Mouse (Mus musculus): Measurements from ENCODE around the gene Ctu1. TPM values are rescaled to one million over a fixed set of nuclear protein-coding genes. Genes with fewer than 3 reads are reported as not detected.
A peak's percentile ranks its signal among the peaks of the same experiment; 100 is the strongest.

The Ctu1 gene
- 10.5 and 12.2 TPM in 2 replicates for polyA plus RNA-seq (2014; fragmentation: Nextera tagmentation; extraction: Ambion mirVana)

DNA sequence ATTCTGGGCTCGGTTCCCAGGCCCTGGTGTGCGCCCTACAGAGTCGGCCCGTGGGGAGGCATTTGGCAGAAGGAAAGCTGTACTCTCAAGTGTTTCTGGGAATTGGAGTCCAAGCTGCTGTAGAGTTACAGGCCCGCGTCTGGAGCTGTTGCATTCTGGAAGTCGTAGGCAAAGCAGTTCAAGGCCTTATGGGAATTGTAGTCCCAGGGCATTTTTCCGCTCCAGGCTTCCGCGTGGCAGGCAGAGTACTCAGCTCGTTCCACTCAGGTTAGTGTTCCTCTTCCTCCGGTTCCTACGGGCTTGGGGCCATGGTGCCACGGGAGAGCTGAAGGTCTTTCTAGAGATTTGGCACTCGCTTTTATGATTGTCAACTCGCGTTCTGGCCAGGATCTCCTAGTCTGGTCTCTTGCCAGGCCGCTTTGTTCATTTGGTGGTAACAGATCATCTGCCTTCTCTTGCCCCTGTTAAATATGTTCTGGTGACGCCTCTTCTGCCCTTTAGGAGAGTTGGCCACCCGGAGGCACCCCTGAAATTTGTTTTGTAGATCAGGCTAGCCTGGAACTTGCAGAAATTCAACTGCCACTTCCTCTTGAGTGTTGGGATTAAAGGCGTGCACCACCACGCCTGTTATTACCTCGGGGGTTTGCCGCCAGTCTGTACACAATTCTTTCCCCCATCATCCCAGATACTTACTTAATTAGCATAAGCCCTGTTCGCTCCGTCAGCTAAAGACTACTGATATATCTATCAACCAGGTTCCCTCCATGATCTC lies at the start of gene Ctu1:
Ctu1 (plus strand) TSS at position 208 of the 772 bp plus-strand sequence.
- ATAC-seq (ENCODE audit: low read depth) (peak; percentile 99), DNase-seq (ENCODE audit: low spot score) (peak; percentile 99)
- under 1% methylated on average over 26 of the region's 26 CpGs for WGBS
- H3K9ac ChIP-seq (ENCODE audit: low read depth, low read length): peak within 1 kb of the TSS; percentile 83
- H3K9me3 ChIP-seq (ENCODE audit: control insufficient read depth, low read length): 0 out of 2 replicates have a peak, but pooled peaks cover 6% of the 10 kb centered on the region
- peak within 1 kb of the TSS; percentile 71 for H3K4me2 ChIP-seq (ENCODE audit: low read depth, low read length)
- peak within 1 kb of the TSS; percentile 61 for H3K27ac ChIP-seq (replicated peaks; ENCODE audit: low read depth, low read length)
- H3K27me3 ChIP-seq (replicated peaks; ENCODE audit: control insufficient read depth, insufficient read depth, low read length): no peaks in the 10 kb centered on the region
- H3K36me3 ChIP-seq (ENCODE audit: control insufficient read depth, insufficient read depth, low read length): peaks cover 29% of the 10 kb centered on the region
- peaks cover 5% of the 10 kb centered on the region for H3K4me1 ChIP-seq (ENCODE audit: control insufficient read depth, insufficient read depth, low read length)
- peak within 1 kb of the TSS; percentile 72 for H3K4me3 ChIP-seq (ENCODE audit: low read depth, low read length)

DNA sequence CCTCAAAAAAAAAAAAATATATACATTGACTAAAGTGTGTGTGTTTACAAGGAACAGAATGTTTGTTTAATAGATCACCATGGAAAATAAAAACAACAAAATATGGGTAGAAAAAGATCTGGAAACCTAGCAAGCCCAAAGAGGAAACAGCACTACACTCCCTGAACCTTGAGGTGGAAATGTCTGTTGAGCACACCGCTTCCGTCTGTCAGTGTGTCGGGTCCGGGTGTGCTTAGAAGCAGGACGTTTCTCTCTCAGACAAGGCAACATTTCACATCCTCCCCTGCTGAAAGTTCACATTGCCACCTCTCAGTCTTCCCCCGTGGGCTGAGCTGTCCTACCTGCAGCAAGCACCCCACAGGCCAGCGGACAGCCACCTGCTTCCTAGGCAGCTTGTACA lies 48.9 kb upstream of the Ctu1 start:
- H3K27me3 ChIP-seq (replicated peaks; ENCODE audit: control insufficient read depth, insufficient read depth, low read length): no peaks in the 10 kb centered on the region
- WGBS: 75% methylated on average over 7 of the region's 7 CpGs
- no peaks in the 10 kb centered on the region for H3K4me1 ChIP-seq (ENCODE audit: control insufficient read depth, insufficient read depth, low read length)
- H3K4me3 ChIP-seq (ENCODE audit: low read depth, low read length): no peak overlapping the region
- DNase-seq (ENCODE audit: low spot score): no peak
- H3K4me2 ChIP-seq (ENCODE audit: low read depth, low read length): no peak overlapping the region
- H3K36me3 ChIP-seq (ENCODE audit: control insufficient read depth, insufficient read depth, low read length): no peaks in the 10 kb centered on the region
- H3K9me3 ChIP-seq (ENCODE audit: control insufficient read depth, low read length): no peaks in the 10 kb centered on the region
- ATAC-seq (ENCODE audit: low read depth): no peak
- H3K27ac ChIP-seq (replicated peaks; ENCODE audit: low read depth, low read length): no peak overlapping the region
- no peak overlapping the region for H3K9ac ChIP-seq (ENCODE audit: low read depth, low read length)

DNA sequence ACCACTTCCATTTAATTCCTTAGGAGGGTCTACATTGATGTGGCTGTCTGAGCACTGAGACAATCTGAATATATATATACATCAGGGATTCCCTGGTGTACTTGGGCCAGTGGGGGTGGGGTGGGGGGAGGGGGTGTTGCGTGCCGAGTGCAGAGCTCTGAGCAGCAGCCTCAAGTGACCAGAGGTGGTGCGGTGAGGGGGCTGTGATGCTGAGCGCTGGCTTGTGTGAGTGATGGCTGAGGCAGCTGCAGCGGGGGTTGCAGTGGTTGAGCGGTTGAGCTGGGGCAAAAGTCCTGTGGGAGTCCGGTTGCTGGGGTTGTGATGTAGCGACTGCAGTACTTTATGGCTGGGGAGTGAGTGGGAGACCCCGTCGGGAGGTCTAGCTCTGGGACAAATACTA lies 48.0 kb upstream of the Ctu1 start:
- no peaks in the 10 kb centered on the region for H3K27me3 ChIP-seq (replicated peaks; ENCODE audit: control insufficient read depth, insufficient read depth, low read length)
- ATAC-seq (ENCODE audit: low read depth): peak; percentile 26; the same call in 1 of the 2 replicates
- no peaks in the 10 kb centered on the region for H3K4me1 ChIP-seq (ENCODE audit: control insufficient read depth, insufficient read depth, low read length)
- H3K9ac ChIP-seq (ENCODE audit: low read depth, low read length): no peak overlapping the region
- H3K36me3 ChIP-seq (ENCODE audit: control insufficient read depth, insufficient read depth, low read length): no peaks in the 10 kb centered on the region
- peak; percentile 29 for DNase-seq (ENCODE audit: low spot score)
- no peak overlapping the region for H3K4me3 ChIP-seq (ENCODE audit: low read depth, low read length)
- 9% methylated on average over 10 of the region's 10 CpGs for WGBS
- H3K27ac ChIP-seq (replicated peaks; ENCODE audit: low read depth, low read length): no peak overlapping the region
- no peaks in the 10 kb centered on the region for H3K9me3 ChIP-seq (ENCODE audit: control insufficient read depth, low read length)
- peak overlapping the region; percentile 24; the same call in 1 of the 2 replicates for H3K4me2 ChIP-seq (ENCODE audit: low read depth, low read length)

DNA sequence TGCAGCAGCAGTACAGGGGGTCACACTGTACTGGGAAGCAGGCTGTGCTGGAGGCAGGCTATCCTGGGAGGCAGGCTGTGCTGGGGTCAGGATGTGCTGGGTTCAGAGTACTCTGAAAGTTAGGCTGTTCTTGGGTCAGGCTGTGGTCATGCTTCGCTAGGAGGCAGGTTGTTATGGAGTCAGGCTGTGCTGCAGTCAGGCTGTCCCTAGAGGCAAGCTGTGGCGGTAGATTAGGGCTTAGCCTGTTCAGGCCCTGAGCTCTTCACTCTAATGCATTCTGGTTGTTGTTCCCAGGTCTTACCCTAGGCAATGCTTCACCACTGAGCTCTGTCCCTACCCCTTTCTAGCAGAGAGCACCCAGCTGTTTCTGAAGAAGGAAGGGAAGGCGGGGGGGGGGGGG lies 46.8 kb upstream of the Ctu1 start:
- Histone ChIP-seq H3K4me1 (ENCODE audit: control insufficient read depth, insufficient read depth, low read length) (no peaks in the 10 kb centered on the region), H3K27ac (replicated peaks; ENCODE audit: low read depth, low read length) (no peak overlapping the region), H3K9me3 (ENCODE audit: control insufficient read depth, low read length) (no peaks in the 10 kb centered on the region), H3K4me2 (ENCODE audit: low read depth, low read length) (no peak overlapping the region), H3K9ac (ENCODE audit: low read depth, low read length) (no peak overlapping the region), H3K4me3 (ENCODE audit: low read depth, low read length) (no peak overlapping the region), H3K36me3 (ENCODE audit: control insufficient read depth, insufficient read depth, low read length) (no peaks in the 10 kb centered on the region), H3K27me3 (replicated peaks; ENCODE audit: control insufficient read depth, insufficient read depth, low read length) (no peaks in the 10 kb centered on the region)
- WGBS: 32% methylated on average over 3 of the region's 3 CpGs
- no peak for ATAC-seq (ENCODE audit: low read depth)
- no peak for DNase-seq (ENCODE audit: low spot score)

DNA sequence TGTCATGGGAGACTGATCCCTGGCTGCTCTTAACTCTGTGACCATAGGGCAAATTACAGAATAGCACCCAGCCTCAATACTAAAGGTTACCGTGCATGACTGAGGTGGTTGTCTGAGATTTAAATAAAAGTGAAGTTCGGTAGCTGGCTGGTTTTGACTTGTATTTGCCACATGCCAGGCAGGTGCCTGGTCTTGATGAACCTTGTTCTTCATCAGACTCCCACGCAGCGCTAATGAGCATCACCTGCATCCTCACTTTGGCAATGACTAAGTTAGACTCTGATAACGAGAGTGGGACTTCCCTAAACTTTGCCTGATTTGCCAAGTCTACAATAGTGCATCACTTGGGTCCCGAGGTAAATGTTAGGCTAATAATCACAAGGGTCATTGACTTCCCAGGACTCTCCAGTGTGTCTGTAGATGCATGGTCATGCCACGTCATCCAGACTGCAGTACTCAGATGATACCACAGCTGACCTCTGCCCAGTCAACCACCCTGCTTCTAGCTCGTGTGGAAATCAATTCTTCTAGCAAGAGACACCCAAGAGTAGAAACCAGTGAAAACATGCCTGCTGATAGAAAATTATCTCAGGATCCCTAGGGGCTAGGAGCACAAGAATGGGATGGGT lies 45.9 kb upstream of the Ctu1 start:
- Histone ChIP-seq H3K4me1 (ENCODE audit: control insufficient read depth, insufficient read depth, low read length) (no peaks in the 10 kb centered on the region), H3K27ac (replicated peaks; ENCODE audit: low read depth, low read length) (no peak overlapping the region), H3K4me3 (ENCODE audit: low read depth, low read length) (no peak overlapping the region), H3K36me3 (ENCODE audit: control insufficient read depth, insufficient read depth, low read length) (no peaks in the 10 kb centered on the region), H3K9ac (ENCODE audit: low read depth, low read length) (no peak overlapping the region), H3K9me3 (ENCODE audit: control insufficient read depth, low read length) (no peaks in the 10 kb centered on the region), H3K4me2 (ENCODE audit: low read depth, low read length) (no peak overlapping the region), H3K27me3 (replicated peaks; ENCODE audit: control insufficient read depth, insufficient read depth, low read length) (no peaks in the 10 kb centered on the region)
- WGBS: 72% methylated on average over 8 of the region's 8 CpGs
- DNase-seq (ENCODE audit: low spot score) (no peak), ATAC-seq (ENCODE audit: low read depth) (no peak)

DNA sequence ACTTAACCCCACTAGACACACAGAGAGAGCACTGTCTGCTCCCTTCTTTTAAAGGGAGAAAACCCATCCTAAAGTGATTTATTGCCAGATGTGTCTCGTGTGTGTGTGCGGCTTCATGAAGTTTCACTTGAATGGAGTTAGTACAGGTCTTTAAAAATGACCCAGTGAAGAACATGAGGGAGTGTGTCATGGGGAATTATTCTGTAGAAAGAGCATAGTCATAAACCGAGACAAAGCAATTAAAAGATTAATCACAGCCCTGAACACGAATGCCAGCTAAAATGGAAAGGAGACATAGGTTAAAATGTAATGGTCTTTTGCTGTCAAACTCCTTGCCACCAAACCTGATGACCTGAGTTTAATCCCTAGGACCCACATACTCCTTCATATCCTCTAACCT lies 37.9 kb upstream of the Ctu1 start:
- no peak for DNase-seq (ENCODE audit: low spot score)
- ATAC-seq (ENCODE audit: low read depth): no peak
- no peaks in the 10 kb centered on the region for H3K27me3 ChIP-seq (replicated peaks; ENCODE audit: control insufficient read depth, insufficient read depth, low read length)
- no peak overlapping the region for H3K27ac ChIP-seq (replicated peaks; ENCODE audit: low read depth, low read length)
- 75% methylated on average over 4 of the region's 4 CpGs for WGBS
- no peaks in the 10 kb centered on the region for H3K9me3 ChIP-seq (ENCODE audit: control insufficient read depth, low read length)
- H3K9ac ChIP-seq (ENCODE audit: low read depth, low read length): no peak overlapping the region
- no peaks in the 10 kb centered on the region for H3K4me1 ChIP-seq (ENCODE audit: control insufficient read depth, insufficient read depth, low read length)
- H3K4me3 ChIP-seq (ENCODE audit: low read depth, low read length): no peak overlapping the region
- no peak overlapping the region for H3K4me2 ChIP-seq (ENCODE audit: low read depth, low read length)
- no peaks in the 10 kb centered on the region for H3K36me3 ChIP-seq (ENCODE audit: control insufficient read depth, insufficient read depth, low read length)

DNA sequence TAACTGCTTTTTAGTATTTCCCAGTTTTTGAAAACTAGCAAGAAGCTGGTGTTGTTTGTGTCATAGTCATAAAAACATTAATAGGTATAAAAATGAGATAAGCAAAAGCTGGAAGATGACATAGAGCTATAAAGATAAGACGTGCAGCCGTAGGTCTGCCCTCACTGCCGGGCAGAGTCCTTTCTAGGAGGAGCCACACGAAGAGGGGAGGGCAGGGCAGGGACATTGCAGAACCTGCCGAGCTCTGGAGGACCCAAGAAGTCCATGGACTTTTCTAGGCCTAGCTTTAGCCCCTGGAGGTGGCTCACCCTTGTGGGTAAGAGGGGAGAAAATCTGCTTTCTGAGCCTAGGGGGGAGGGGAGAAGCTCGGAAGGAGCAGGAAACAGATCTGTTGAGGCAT lies 37.3 kb upstream of the Ctu1 start, which contains the start of gene Ceacam18:
Ceacam18 (plus strand) TSS at position 208 of the 400 bp plus-strand sequence.
- no peaks in the 10 kb centered on the region for H3K36me3 ChIP-seq (ENCODE audit: control insufficient read depth, insufficient read depth, low read length)
- H3K4me3 ChIP-seq (ENCODE audit: low read depth, low read length): no peak within 1 kb of the TSS
- no peak within 1 kb of the TSS for H3K9ac ChIP-seq (ENCODE audit: low read depth, low read length)
- no peaks in the 10 kb centered on the region for H3K27me3 ChIP-seq (replicated peaks; ENCODE audit: control insufficient read depth, insufficient read depth, low read length)
- no peaks in the 10 kb centered on the region for H3K4me1 ChIP-seq (ENCODE audit: control insufficient read depth, insufficient read depth, low read length)
- DNase-seq (ENCODE audit: low spot score) (no peak), ATAC-seq (ENCODE audit: low read depth) (no peak)
- no peak within 1 kb of the TSS for H3K27ac ChIP-seq (replicated peaks; ENCODE audit: low read depth, low read length)
- H3K4me2 ChIP-seq (ENCODE audit: low read depth, low read length): no peak within 1 kb of the TSS
- 63% methylated on average over 6 of the region's 6 CpGs for WGBS
- no peaks in the 10 kb centered on the region for H3K9me3 ChIP-seq (ENCODE audit: control insufficient read depth, low read length)

DNA sequence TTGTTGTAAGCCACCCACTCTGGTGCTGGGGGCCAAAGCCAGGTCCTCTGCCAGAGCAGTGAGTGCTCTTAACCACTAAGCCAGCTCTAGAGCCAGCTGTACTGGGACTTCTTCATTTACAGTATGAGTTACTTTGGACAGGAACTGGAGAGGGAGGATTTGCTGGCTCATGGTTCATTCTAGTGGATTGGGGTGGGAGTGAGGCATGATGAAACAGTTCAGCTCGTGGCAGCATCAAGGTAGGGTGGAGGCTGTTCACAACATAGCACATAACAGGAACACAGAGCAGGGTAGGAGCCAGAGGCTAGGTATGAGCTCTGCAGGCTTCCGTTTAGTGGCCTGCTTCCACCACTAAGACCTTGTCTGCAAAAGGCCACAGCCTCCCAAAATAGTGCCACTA lies 35.6 kb upstream of the Ctu1 start:
- Histone ChIP-seq H3K9ac (ENCODE audit: low read depth, low read length) (no peak overlapping the region), H3K4me2 (ENCODE audit: low read depth, low read length) (no peak overlapping the region), H3K36me3 (ENCODE audit: control insufficient read depth, insufficient read depth, low read length) (no peaks in the 10 kb centered on the region), H3K27ac (replicated peaks; ENCODE audit: low read depth, low read length) (no peak overlapping the region), H3K4me1 (ENCODE audit: control insufficient read depth, insufficient read depth, low read length) (no peaks in the 10 kb centered on the region), H3K4me3 (ENCODE audit: low read depth, low read length) (no peak overlapping the region), H3K9me3 (ENCODE audit: control insufficient read depth, low read length) (no peaks in the 10 kb centered on the region), H3K27me3 (replicated peaks; ENCODE audit: control insufficient read depth, insufficient read depth, low read length) (no peaks in the 10 kb centered on the region)
- ATAC-seq (ENCODE audit: low read depth) (no peak), DNase-seq (ENCODE audit: low spot score) (no peak)
- WGBS: 39% methylated on average over 2 of the region's 2 CpGs

Data from embryonic facial prominence, embryonic 14.5 days (tissue).